Mouse (Mus musculus) lung, adult 2 months (tissue): ENCODE data around the gene Xkr8. TPM values are rescaled to one million over a fixed set of nuclear protein-coding genes. Genes with fewer than 3 reads are reported as not detected.

Experiments used
- DNase-seq: peaks from one replicate; pipeline ENCODE4 v3.0.0; 2022
- H3K4me1 ChIP-seq: fragments of 200-500 bp; 2 replicates; pipeline ENCODE4 v1.6.1; 2011; ENCODE audit warnings: low read length; ENCODE audit not compliant: control insufficient read depth, insufficient read depth
- H3K4me3 ChIP-seq: fragments of 200-500 bp; replicated peaks from 2 replicates; pipeline ENCODE3; 2011; ENCODE audit warnings: low read depth, mild to moderate bottlenecking, control low read depth, low read length; ENCODE audit errors: extremely low read depth
- CTCF ChIP-seq: fragments of 200-500 bp; IDR thresholded peaks from 2 replicates; pipeline ENCODE4 v1.5.1; 2011; ENCODE audit warnings: mild to moderate bottlenecking, low read length, control low read depth; ENCODE audit not compliant: insufficient read depth
- POLR2A ChIP-seq: fragments of 200-500 bp; IDR thresholded peaks from 2 replicates; pipeline ENCODE4 v1.6.1; 2011; ENCODE audit warnings: low read depth, mild to moderate bottlenecking, control low read depth, low read length, borderline replicate concordance; ENCODE audit errors: extremely low read depth
- WGBS: fragments of 180-500 bp; shearing (Covaris S2); methylation state at CpG from one replicate; pipeline ENCODE4 v1.1.7; 2018; 5-methylcytosine and 5-hydroxymethylcytosine counted together
- polyA plus RNA-seq: library from polyadenylated mRNA; depleted of rRNA; stranded (reverse); fragments of >200 nt; gene quantifications from 2 replicates; pipeline ENCODE4 v1.2.3, GENCODE M21; 2012; rRNA removed

The Xkr8 gene
- polyA plus RNA-seq, 1 experiment: 10.4 TPM

GRCm38 (mm10) chr4:132706885-132707284 lies 25.5 kb downstream of the Xkr8 start:
- 94% methylated on average over 8 of the region's 8 CpGs for WGBS
- no peak for TF ChIP-seq CTCF
- no peak for TF ChIP-seq POLR2A
- no peak for DNase-seq

DNA sequence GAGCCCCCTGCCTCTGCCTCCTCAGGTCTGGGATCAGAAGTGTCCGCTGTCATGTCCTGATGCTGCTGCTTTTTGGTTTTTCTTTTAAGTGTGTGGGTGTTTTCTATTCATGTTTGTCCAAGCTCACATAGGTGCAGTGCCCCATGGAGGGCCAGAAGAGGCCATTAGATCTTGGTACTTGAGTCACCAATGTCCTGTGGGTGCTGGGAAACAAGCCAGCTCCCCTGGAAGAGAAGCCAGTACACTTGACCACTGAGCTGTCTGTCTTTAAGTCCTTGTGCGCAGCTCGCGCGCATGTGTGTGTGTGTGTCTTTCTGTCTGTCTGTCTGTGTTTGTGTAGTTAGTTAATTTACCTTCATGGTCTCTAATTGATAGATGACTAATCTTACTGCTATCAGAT lies 30.3 kb downstream of the Xkr8 start:
- TF ChIP-seq CTCF (no peak), POLR2A (no peak)

More at GRCm38 (mm10) chr4:132706885-132707284, 25.5 kb downstream of the Xkr8 start:
- no peak overlapping the region for H3K4me3 ChIP-seq
- H3K4me1 ChIP-seq: no peaks in the 10 kb centered on the region

DNA sequence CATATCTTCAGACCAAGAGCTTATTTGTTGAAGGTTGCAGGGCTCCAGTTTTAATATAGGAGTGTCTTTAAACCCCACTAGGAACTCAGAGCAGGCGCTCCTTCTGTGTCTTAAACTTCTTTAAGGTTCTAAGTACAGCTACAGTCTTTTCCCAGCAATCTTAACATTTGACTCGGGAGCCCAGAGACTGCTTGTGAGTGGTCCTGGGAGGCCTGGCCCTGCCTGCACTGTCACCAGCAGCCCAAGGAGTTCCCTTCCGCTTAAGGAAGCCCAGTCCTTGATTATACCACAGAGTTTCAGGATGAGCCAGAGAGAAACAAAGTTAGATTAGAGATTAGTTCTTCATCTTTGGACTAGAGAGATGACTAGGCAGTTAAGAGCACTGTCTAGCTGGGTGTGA lies 39.0 kb downstream of the Xkr8 start:
- TF ChIP-seq CTCF (no peak), POLR2A (no peak)
- DNase-seq: no peak
- Histone ChIP-seq H3K4me1 (no peaks in the 10 kb centered on the region), H3K4me3 (no peak overlapping the region)
- 93% methylated on average over 3 of the region's 3 CpGs for WGBS

More for the DNA sequence above, 30.3 kb downstream of the Xkr8 start:
- WGBS: 85% methylated on average over 5 of the region's 5 CpGs
- H3K4me3 ChIP-seq: no peak overlapping the region
- no peaks in the 10 kb centered on the region for H3K4me1 ChIP-seq
- DNase-seq: no peak

DNA sequence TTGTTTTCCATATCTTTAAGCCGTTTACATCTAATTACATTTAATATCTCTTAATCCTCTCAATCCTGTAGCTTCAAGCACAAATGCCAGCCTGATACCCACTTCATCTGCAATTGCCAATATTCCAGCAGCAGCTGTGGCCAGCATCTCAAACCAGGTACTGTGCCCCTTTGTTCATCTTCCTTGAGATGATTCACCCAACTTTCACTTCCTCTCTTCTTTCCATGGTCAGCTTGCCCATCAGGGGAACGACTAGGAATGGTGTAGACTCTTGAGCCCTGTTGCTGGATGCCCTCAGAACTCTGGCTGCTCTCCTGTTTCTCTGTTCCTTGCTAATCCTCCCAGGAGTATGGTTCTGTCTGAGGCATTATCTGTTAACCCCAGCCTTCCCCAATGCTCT lies 42.7 kb downstream of the Xkr8 start:
- no peak overlapping the region for H3K4me3 ChIP-seq
- no peak for DNase-seq
- TF ChIP-seq POLR2A (no peak), CTCF (no peak)
- no peaks in the 10 kb centered on the region for H3K4me1 ChIP-seq
- WGBS: 69% methylated on average over 2 of the region's 2 CpGs

- DNase-seq: peak; percentile 27
- H3K4me1 ChIP-seq: no peaks in the 10 kb centered on the region
- H3K4me3 ChIP-seq: no peak overlapping the region
- 67% methylated on average over 7 of the region's 7 CpGs for WGBS
- TF ChIP-seq POLR2A: no peak
- peak; percentile 89 for TF ChIP-seq CTCF
Measured at GRCm38 (mm10) chr4:132676771-132677539, 55.4 kb downstream of the Xkr8 start.

Other genes starting within 250 kb of the Xkr8 start
- gene Sesn2, start 222.0 kb downstream of the Xkr8 start, polyA plus RNA-seq: 11.5 and 14.1 TPM in 2 replicates
- 68.3 and 93.0 TPM in 2 replicates for gene Atpif1, start 198.9 kb downstream of the Xkr8 start, polyA plus RNA-seq
- 25.0 and 41.8 TPM in 2 replicates for gene Dnajc8, start 197.0 kb downstream of the Xkr8 start, polyA plus RNA-seq
- 5.0 and 5.3 TPM in 2 replicates for gene Ptafr, start 168.5 kb downstream of the Xkr8 start, polyA plus RNA-seq
- gene Eya3, start 93.6 kb downstream of the Xkr8 start, polyA plus RNA-seq: 16.6 and 19.5 TPM in 2 replicates
- gene Smpdl3b, start 24.7 kb upstream of the Xkr8 start, polyA plus RNA-seq: 4.7 and 6.6 TPM in 2 replicates
- 9.7 and 9.9 TPM in 2 replicates for gene Rpa2, start 35.8 kb upstream of the Xkr8 start, polyA plus RNA-seq
- gene Themis2, start 63.8 kb upstream of the Xkr8 start, polyA plus RNA-seq: 13.6 and 16.5 TPM in 2 replicates
- 20.9 and 29.9 TPM in 2 replicates for gene Ppp1r8, start 110.6 kb upstream of the Xkr8 start, polyA plus RNA-seq
- gene Stx12, start 152.0 kb upstream of the Xkr8 start, polyA plus RNA-seq: 22.0 and 28.3 TPM in 2 replicates
- gene Fam76a, start 190.0 kb upstream of the Xkr8 start, polyA plus RNA-seq: 19.2 and 21.9 TPM in 2 replicates
- 10.7 and 19.1 TPM in 2 replicates for gene Fgr, start 241.5 kb upstream of the Xkr8 start, polyA plus RNA-seq